In the genomic region with DNA sequence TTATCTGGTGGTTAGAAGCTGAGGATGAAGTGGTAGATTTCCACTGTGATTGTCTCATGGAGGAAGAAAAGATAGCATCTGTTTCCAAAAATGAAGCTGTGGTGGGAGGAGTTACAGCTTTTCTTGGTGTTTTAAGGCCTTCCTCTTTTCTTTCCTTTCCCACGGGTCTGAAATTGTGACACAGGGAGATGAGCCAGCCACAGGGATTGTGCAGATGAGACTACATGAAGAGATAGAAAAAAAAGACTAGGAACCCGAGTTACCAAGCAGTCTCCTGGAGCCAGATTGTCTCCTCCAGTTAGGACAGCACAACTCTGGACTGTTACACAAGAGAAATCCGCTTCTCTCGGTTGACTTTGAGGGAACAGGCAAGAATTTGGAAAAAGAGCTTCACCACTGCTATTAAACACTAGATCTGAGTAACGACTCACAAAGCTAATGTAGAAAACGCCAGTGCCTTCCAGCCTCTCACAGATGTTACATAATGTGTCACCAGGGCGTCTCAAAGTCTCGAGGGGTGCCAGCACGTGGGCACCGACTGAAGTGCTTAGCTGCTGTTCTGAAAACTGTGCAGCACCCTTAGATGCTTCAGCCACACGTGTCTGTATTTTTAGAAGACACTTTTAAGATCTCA, we compare ENCODE assay signal across 23 mouse cellular contexts. TPM values are rescaled to one million over a fixed set of nuclear protein-coding genes. Genes with fewer than 3 reads are reported as not detected.
DNase-seq lines count a peak whose midpoint lies in the region; ATAC-seq and TF ChIP-seq lines count a peak whose summit lies in the region.
"Had no signal": no experiment of that assay in that cellular context is flagged by ENCODE, and none has a peak within 500 bp of the region (broad histone marks: within the 10 kb centered on the region; RNA-seq: fewer than 3 reads in every experiment).

No protein-coding gene starts in this region.

- H3K27ac ChIP-seq in hindbrain, postnatal 0 days, result peak overlapping the region; percentile 4; the same call in 1 of the 2 replicates
- H3K27ac ChIP-seq in hindbrain, embryonic 13.5 days, result no peak overlapping the region
- H3K27ac ChIP-seq: forebrain, embryonic 15.5 days; hindbrain, embryonic 10.5 days; midbrain, embryonic 12.5 days; stomach, postnatal 0 days had no signal

- H3K9ac ChIP-seq in hindbrain, postnatal 0 days (replicated peaks; ENCODE audit: low read length), result no peak overlapping the region
- no peak overlapping the region for H3K9ac ChIP-seq in hindbrain, embryonic 13.5 days
- H3K9ac ChIP-seq: forebrain, embryonic 15.5 days; midbrain, embryonic 12.5 days had no signal

- intact Hi-C loops in left cerebral cortex, postnatal 25 days (cut with DNase I), result loop anchor here (2.0 to 5.0 kb wide), 4 partner anchors 17 to 35 kb away; no protein-coding TSS in a partner anchor

- DNase-seq in hindbrain, postnatal 0 days (ENCODE audit: low spot score), result no peak
- DNase-seq in right cerebral cortex, adult 18-20 months, result peak; percentile 77
- DNase-seq in right cerebral cortex, postnatal 14 days, result no peak
- DNase-seq in left cerebral cortex, postnatal 25 days (ENCODE audit: low spot score in 2 of 2), result peak; percentile 70 to 92
- DNase-seq in adrenal gland, postnatal 4 days (ENCODE audit: low spot score in 2 of 2), result no peak
- DNase-seq in gastrocnemius, postnatal 25 days, result no peak
- DNase-seq: adrenal gland, adult 2 months; cerebellum, adult 8-10 months; liver; lung, adult 18-20 months; lung, postnatal 4 days; thymus, postnatal 4 days had no signal

- H3K4me3 ChIP-seq in hindbrain, postnatal 0 days (ENCODE audit: low read length), result no peak overlapping the region
- no peak overlapping the region for H3K4me3 ChIP-seq in hindbrain, embryonic 13.5 days
- H3K4me3 ChIP-seq: forebrain, embryonic 15.5 days; hindbrain, embryonic 10.5 days; midbrain, embryonic 12.5 days had no signal

- no peaks in the 10 kb centered on the region for H3K27me3 ChIP-seq in hindbrain, postnatal 0 days (ENCODE audit: insufficient read depth, low read length)
- no peaks in the 10 kb centered on the region for H3K27me3 ChIP-seq in hindbrain, embryonic 13.5 days
- H3K27me3 ChIP-seq: forebrain, embryonic 15.5 days; midbrain, embryonic 12.5 days had no signal

- TF ChIP-seq CTCF in hindbrain, postnatal 0 days (IDR thresholded peaks at IDR 0.05; ENCODE audit: low read depth), result no peak

- no peak for ATAC-seq in hindbrain, postnatal 0 days
- ATAC-seq in hindbrain, embryonic 13.5 days (ENCODE audit: low FRiP score), result no peak
- ATAC-seq: forebrain, embryonic 15.5 days had no signal

- H3K36me3 ChIP-seq in hindbrain, postnatal 0 days (ENCODE audit: insufficient read depth, low read length), result no peaks in the 10 kb centered on the region
- H3K36me3 ChIP-seq in hindbrain, embryonic 13.5 days, result peaks cover 4% of the 10 kb centered on the region; the same call in 1 of the 2 replicates
- H3K36me3 ChIP-seq: forebrain, embryonic 15.5 days; G1E; hindbrain, embryonic 10.5 days; midbrain, embryonic 12.5 days had no signal

- H3K4me1 ChIP-seq in hindbrain, postnatal 0 days (ENCODE audit: insufficient read depth, low read length), result peaks cover 6% of the 10 kb centered on the region; the same call in 1 of the 2 replicates
- peaks cover 22% of the 10 kb centered on the region for H3K4me1 ChIP-seq in hindbrain, embryonic 13.5 days (replicated peaks)

- H3K9me3 ChIP-seq in hindbrain, postnatal 0 days (ENCODE audit: low read length), result no peaks in the 10 kb centered on the region
- no peaks in the 10 kb centered on the region for H3K9me3 ChIP-seq in hindbrain, embryonic 13.5 days
- H3K9me3 ChIP-seq: forebrain, embryonic 15.5 days; hindbrain, embryonic 10.5 days; midbrain, embryonic 12.5 days had no signal

- 62% methylated on average over 11 of the region's 11 CpGs for WGBS in hindbrain, postnatal 0 days
- WGBS in hindbrain, embryonic 13.5 days, result 81% methylated on average over 11 of the region's 11 CpGs

- no peak overlapping the region for H3K4me2 ChIP-seq in hindbrain, postnatal 0 days (ENCODE audit: low read depth, low read length)
- H3K4me2 ChIP-seq in hindbrain, embryonic 13.5 days, result no peak overlapping the region
- H3K4me2 ChIP-seq: forebrain, embryonic 15.5 days; midbrain, embryonic 12.5 days had no signal

RNA-seq across cellular contexts. Expression of a gene that starts 29.9 kb away (rescaled TPM):
- total RNA-seq in hindbrain, postnatal 0 days (2014; rRNA removed), result not detected in 2 replicates
- not detected in 2 replicates for polyA plus RNA-seq in hindbrain, postnatal 0 days (2015; fragmentation: Nextera tagmentation; extraction: Ambion mirVana)
- polyA plus RNA-seq in hindbrain, embryonic 13.5 days (2015; fragmentation: Nextera tagmentation; extraction: Ambion mirVana), result not detected in 2 replicates
- total RNA-seq in left cerebral cortex, postnatal 25 days (2021), result not detected
- total RNA-seq in adrenal gland, postnatal 4 days (2021), result not detected
- not detected for total RNA-seq in gastrocnemius, postnatal 25 days (2021)
- total RNA-seq: adrenal gland, adult 2 months; G1E; gastrocnemius, postnatal 4 days; layer of hippocampus, postnatal 10 days had no signal
- polyA plus RNA-seq: adrenal gland, adult 2 months; forebrain, embryonic 15.5 days; G1E; heart, embryonic 14.5 days; hindbrain, embryonic 10.5 days; intestine, embryonic 14.5 days; kidney, embryonic 16.5 days; midbrain, embryonic 12.5 days; stomach, postnatal 0 days had no signal

Comparison
In these comparisons a context has a peak if more than half of its experiments do, and no peak if none do; other contexts are left out.
1. DNase-seq: peak in right cerebral cortex, adult 18-20 months (single experiment) and left cerebral cortex, postnatal 25 days (2 of 2); none in hindbrain, postnatal 0 days (single experiment), right cerebral cortex, postnatal 14 days (single experiment), adrenal gland, postnatal 4 days (0 of 2) and gastrocnemius, postnatal 25 days (single experiment).